Mouse (Mus musculus) heart, embryonic 10.5 days (tissue): ENCODE measurements around the gene Mob2. TPM values are rescaled to one million over a fixed set of nuclear protein-coding genes. Genes with fewer than 3 reads are reported as not detected.
A peak's percentile ranks its signal among the peaks of the same experiment; 100 is the strongest.

Experiments
- DNase-seq: peaks from one replicate; pipeline ENCODE4 v3.0.0-alpha.2; 2017; ENCODE audit warnings: low spot score
- H3K27ac ChIP-seq: fragments of 300-500 bp; sonication (generic); 2 replicates; pipeline ENCODE4 v1.5.1; 2016; ENCODE audit warnings: mild to moderate bottlenecking
- H3K27me3 ChIP-seq: fragments of 300-500 bp; sonication (generic); 2 replicates; pipeline ENCODE4 v1.6.1; 2016; ENCODE audit warnings: mild to moderate bottlenecking; ENCODE audit not compliant: poor library complexity, insufficient read depth, severe bottlenecking
- H3K36me3 ChIP-seq: fragments of 300-500 bp; sonication (generic); 2 replicates; pipeline ENCODE4 v1.6.1; 2016; ENCODE audit warnings: mild to moderate bottlenecking, moderate library complexity
- H3K4me1 ChIP-seq: fragments of 300-500 bp; sonication (generic); 2 replicates; pipeline ENCODE4 v1.6.1; 2016; ENCODE audit warnings: mild to moderate bottlenecking
- H3K4me3 ChIP-seq: fragments of 300-500 bp; sonication (generic); 2 replicates; pipeline ENCODE4 v1.5.1; 2016; ENCODE audit warnings: mild to moderate bottlenecking, moderate library complexity
- H3K9me3 ChIP-seq: fragments of 300-500 bp; sonication (generic); 2 replicates; pipeline ENCODE4 v1.6.1; 2016; ENCODE audit warnings: mild to moderate bottlenecking, moderate library complexity
- WGBS: fragments of 180-500 bp; shearing (Covaris S2); methylation state at CpG from one replicate; pipeline ENCODE4 v1.1.7; 2016; 5-methylcytosine and 5-hydroxymethylcytosine counted together
- polyA plus RNA-seq: library from polyadenylated mRNA; unstranded; fragments of >200 nt; fragmentation: Nextera tagmentation; extraction: Ambion mirVana; gene quantifications from 2 replicates; pipeline ENCODE4 v1.2.1, GENCODE M21; 2016

Gene Mob2
- polyA plus RNA-seq, 1 experiment from 2014 or later, result 54.9 TPM

GRCm38 (mm10) chr7:142087069-142087652 is 26.3 kb upstream of the Mob2 start:
- peaks cover 32% of the 10 kb centered on the region for H3K36me3 ChIP-seq
- 89% methylated on average over 1 of the region's 1 CpGs for WGBS

DNA sequence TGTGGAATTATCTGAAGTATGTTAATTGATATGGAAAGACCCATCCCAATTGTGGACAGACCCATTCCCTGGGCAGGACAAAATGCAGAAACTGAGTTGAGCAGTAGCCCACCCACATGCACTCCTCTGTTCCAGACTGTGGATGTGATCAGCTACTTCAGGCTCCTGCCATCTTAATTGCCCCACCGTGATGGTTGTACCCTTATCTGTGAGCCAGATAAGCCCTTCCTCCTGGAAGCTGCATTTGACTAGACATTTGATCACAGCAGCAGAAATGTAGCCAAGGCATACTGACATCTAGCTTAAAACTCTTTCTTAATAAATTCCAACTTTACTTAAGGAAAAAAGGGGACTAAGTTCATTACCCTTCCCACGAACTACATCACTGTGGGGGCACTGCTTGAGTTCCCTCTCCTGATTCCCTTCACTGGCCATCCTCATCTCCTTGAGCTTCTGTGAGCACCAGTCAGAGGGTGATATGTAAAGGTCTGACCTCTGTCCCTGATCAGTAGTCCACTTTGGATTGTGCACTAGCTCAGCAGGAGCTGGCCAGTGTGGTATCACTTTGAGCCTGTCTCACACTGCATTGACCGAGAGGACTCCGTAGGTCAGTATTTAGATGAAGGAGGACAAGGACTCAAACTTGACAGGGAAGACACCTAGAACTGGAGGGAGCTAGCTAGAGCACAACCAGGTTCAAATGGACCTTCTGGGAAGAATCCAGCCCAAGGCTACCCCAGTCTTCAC is 25.5 kb upstream of the Mob2 start:
- 62% methylated on average over 4 of the region's 4 CpGs for WGBS
- H3K36me3 ChIP-seq, result peaks cover 36% of the 10 kb centered on the region
- H3K4me1 ChIP-seq, result peaks cover 55% of the 10 kb centered on the region
- H3K9me3 ChIP-seq, result no peaks in the 10 kb centered on the region
- no peak for DNase-seq
- H3K27me3 ChIP-seq, result peaks cover 96% of the 10 kb centered on the region
- H3K4me3 ChIP-seq, result no peak overlapping the region
- H3K27ac ChIP-seq, result peak overlapping the region; percentile 53; the same call in 1 of the 2 replicates

More at GRCm38 (mm10) chr7:142087069-142087652, 26.3 kb upstream of the Mob2 start:
- Histone ChIP-seq H3K27me3 (peaks cover 96% of the 10 kb centered on the region), H3K9me3 (no peaks in the 10 kb centered on the region), H3K4me1 (peaks cover 56% of the 10 kb centered on the region), H3K27ac (peak overlapping the region; percentile 71; the same call in 1 of the 2 replicates), H3K4me3 (no peak overlapping the region)
- DNase-seq, result peak; percentile 90

DNA sequence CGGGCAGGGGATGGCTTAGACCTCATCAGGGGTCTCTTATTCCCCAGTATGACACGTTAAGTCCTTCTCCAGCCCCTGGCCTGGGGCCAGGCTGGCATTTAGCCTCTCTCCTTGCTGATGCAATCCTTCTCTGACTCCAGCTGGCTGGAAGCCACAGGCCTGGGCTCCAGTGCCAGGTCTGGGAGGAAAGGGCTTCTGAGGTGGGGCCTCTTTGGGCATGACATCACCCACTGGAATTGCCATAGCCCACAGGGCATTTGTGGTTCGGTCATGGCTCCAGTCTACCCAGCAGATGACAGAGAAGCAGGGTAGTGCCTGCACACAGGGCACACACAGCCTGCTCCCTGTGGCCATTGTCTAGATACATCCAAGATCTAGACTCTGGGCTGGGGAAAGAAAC is 24.0 kb upstream of the Mob2 start:
- Histone ChIP-seq H3K9me3 (no peaks in the 10 kb centered on the region), H3K27ac (peak overlapping the region; percentile 29; the same call in 1 of the 2 replicates), H3K27me3 (peaks cover 95% of the 10 kb centered on the region), H3K36me3 (peaks cover 42% of the 10 kb centered on the region), H3K4me1 (peaks cover 40% of the 10 kb centered on the region), H3K4me3 (no peak overlapping the region)
- 48% methylated on average over 3 of the region's 3 CpGs for WGBS
- no peak for DNase-seq

- Histone ChIP-seq H3K4me3 (no peak overlapping the region), H3K27ac (0 out of 2 replicates have a peak overlapping the region, but pooled peaks have one; percentile 37), H3K9me3 (no peaks in the 10 kb centered on the region), H3K36me3 (peaks cover 46% of the 10 kb centered on the region), H3K27me3 (peaks cover 95% of the 10 kb centered on the region), H3K4me1 (peaks cover 36% of the 10 kb centered on the region)
- 22% methylated on average over 5 of the region's 5 CpGs for WGBS
- DNase-seq, result no peak
These were observed 23.5 kb upstream of the Mob2 start for GRCm38 (mm10) chr7:142084395-142084794.

- Histone ChIP-seq H3K4me3 (no peak overlapping the region), H3K36me3 (peaks cover 47% of the 10 kb centered on the region), H3K4me1 (peaks cover 30% of the 10 kb centered on the region), H3K27ac (no peak overlapping the region), H3K27me3 (peaks cover 95% of the 10 kb centered on the region), H3K9me3 (no peaks in the 10 kb centered on the region)
- no peak for DNase-seq
- WGBS, result 32% methylated on average over 12 of the region's 12 CpGs
These were observed 22.9 kb upstream of the Mob2 start for GRCm38 (mm10) chr7:142083588-142084317.

- Histone ChIP-seq H3K4me1 (peaks cover 23% of the 10 kb centered on the region), H3K27me3 (peaks cover 92% of the 10 kb centered on the region), H3K27ac (0 out of 2 replicates have a peak overlapping the region, but pooled peaks have one; percentile 13), H3K36me3 (peaks cover 40% of the 10 kb centered on the region), H3K4me3 (peak overlapping the region; percentile 48), H3K9me3 (no peaks in the 10 kb centered on the region)
- 22% methylated on average over 16 of the region's 16 CpGs for WGBS
- no peak for DNase-seq
These were observed 21.7 kb upstream of the Mob2 start for GRCm38 (mm10) chr7:142082607-142083006.

- Histone ChIP-seq H3K4me1 (peaks cover 27% of the 10 kb centered on the region), H3K27me3 (peaks cover 88% of the 10 kb centered on the region), H3K27ac (0 out of 2 replicates have a peak overlapping the region, but pooled peaks have one; percentile 13), H3K4me3 (peak overlapping the region; percentile 48), H3K36me3 (peaks cover 37% of the 10 kb centered on the region), H3K9me3 (no peaks in the 10 kb centered on the region)
- no peak for DNase-seq
- 7% methylated on average over 37 of the region's 38 CpGs for WGBS
These were observed 21.3 kb upstream of the Mob2 start for GRCm38 (mm10) chr7:142082179-142082578.

DNA sequence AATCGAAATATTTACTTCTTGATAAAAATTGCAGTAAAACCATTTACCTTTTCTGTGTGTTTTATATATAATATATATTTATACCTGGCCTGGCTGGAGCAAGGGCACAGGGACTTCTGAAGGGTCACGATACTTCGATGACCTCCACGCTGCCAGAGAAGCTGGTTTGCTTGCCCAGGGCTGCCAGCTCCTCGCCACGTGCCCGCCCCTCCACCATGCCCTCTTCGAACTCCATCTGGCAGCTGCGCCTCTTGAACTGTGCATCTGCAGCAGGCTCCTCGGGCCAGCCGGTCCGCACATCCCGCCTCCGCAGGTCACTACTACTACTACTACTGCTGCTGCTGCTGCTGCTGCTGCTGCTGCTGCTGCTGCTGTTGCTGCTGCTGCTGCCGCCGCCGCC is 20.9 kb upstream of the Mob2 start:
- H3K4me1 ChIP-seq, result peaks cover 31% of the 10 kb centered on the region
- WGBS, result 43% methylated on average over 14 of the region's 17 CpGs
- H3K9me3 ChIP-seq, result no peaks in the 10 kb centered on the region
- no peak overlapping the region for H3K27ac ChIP-seq
- peaks cover 34% of the 10 kb centered on the region for H3K36me3 ChIP-seq
- peaks cover 84% of the 10 kb centered on the region for H3K27me3 ChIP-seq
- peak overlapping the region; percentile 48 for H3K4me3 ChIP-seq
- no peak for DNase-seq

GRCm38 (mm10) chr7:142080876-142081275 is 20.0 kb upstream of the Mob2 start:
- peaks cover 33% of the 10 kb centered on the region for H3K4me1 ChIP-seq
- DNase-seq, result no peak
- no peak overlapping the region for H3K4me3 ChIP-seq
- no peaks in the 10 kb centered on the region for H3K9me3 ChIP-seq
- H3K27ac ChIP-seq, result no peak overlapping the region
- 56% methylated on average over 2 of the region's 2 CpGs for WGBS
- peaks cover 34% of the 10 kb centered on the region for H3K36me3 ChIP-seq
- H3K27me3 ChIP-seq, result peaks cover 81% of the 10 kb centered on the region

GRCm38 (mm10) chr7:142079365-142079764 is 18.5 kb upstream of the Mob2 start:
- peaks cover 26% of the 10 kb centered on the region for H3K4me1 ChIP-seq
- no peak overlapping the region for H3K4me3 ChIP-seq
- no peak for DNase-seq
- H3K36me3 ChIP-seq, result peaks cover 30% of the 10 kb centered on the region
- no peaks in the 10 kb centered on the region for H3K9me3 ChIP-seq
- no peak overlapping the region for H3K27ac ChIP-seq
- WGBS, result 56% methylated on average over 5 of the region's 5 CpGs
- H3K27me3 ChIP-seq, result peaks cover 81% of the 10 kb centered on the region

DNA sequence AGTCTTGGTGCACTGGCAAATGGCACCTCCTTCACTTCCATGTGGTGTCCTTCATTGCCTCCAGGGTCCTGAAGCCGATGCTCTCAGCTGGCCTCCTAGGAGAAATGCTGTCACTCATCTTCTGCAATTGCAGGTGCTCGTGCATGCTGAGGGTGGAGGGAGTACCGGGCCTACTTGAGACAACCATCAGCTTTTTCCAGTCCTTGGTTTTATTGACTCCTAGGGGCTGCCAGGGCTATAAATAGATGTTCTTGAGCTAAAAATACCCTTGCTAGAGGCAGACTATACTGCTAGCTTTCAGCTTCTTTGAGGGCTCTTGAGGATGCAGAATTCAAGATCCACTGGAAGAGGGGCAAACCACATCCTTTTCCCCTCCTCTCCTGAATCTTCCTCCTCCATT is 16.3 kb upstream of the Mob2 start:
- H3K27me3 ChIP-seq, result peaks cover 65% of the 10 kb centered on the region
- 55% methylated on average over 3 of the region's 3 CpGs for WGBS
- no peak overlapping the region for H3K27ac ChIP-seq

DNA sequence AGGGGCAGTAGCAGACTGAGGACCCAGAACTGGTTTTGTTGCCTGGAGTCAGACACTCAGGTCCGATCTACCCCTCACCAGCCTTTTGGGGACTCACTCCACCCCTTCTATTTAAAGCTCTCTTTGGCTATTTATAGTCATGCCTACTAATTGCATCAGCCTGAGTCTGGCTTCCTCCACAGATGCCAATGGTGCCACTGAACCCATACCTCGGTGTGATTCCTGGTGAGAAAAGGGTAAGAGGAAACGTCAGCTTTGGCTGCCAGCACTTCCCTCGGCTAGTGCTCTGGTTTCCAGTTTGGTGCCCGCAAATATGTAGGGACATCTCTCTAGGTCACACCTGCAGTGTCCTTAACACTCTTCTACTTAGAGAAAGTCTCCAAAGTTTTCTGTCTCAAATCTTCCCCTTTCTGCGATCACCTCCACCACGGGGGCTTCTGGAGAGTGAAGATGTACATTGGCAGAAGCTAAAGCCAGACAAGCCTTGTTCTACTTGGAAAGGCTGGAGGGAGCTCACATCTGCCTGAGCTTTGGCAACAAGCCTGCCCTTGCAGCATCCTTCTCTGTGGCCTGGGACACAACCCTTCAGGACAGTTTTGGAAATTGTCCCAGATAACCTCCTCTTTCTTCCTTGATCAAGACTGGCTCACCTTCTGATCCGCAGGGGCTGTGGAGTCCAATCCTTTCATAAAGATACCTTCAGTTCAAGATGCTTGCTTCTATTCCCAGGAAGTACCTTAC is 13.5 kb upstream of the Mob2 start:
- DNase-seq, result no peak
- Histone ChIP-seq H3K9me3 (no peaks in the 10 kb centered on the region), H3K36me3 (no peaks in the 10 kb centered on the region; the same call in 1 of the 2 replicates), H3K27ac (no peak overlapping the region), H3K4me3 (no peak overlapping the region), H3K4me1 (peaks cover 14% of the 10 kb centered on the region), H3K27me3 (peaks cover 53% of the 10 kb centered on the region)
- WGBS, result 60% methylated on average over 8 of the region's 8 CpGs

More for the DNA sequence above, 16.3 kb upstream of the Mob2 start:
- H3K4me1 ChIP-seq, result peaks cover 15% of the 10 kb centered on the region
- no peak overlapping the region for H3K4me3 ChIP-seq
- H3K36me3 ChIP-seq, result peaks cover 14% of the 10 kb centered on the region
- no peaks in the 10 kb centered on the region for H3K9me3 ChIP-seq
- DNase-seq, result no peak
